Mouse (Mus musculus): ENCODE results near the gene Nup107.
"Not testable (repeated sequence)": the region's sequence is repeated elsewhere in the genome, so short reads cannot be mapped to it uniquely, and the experiment has no call there.

Nup107 gene

DNA sequence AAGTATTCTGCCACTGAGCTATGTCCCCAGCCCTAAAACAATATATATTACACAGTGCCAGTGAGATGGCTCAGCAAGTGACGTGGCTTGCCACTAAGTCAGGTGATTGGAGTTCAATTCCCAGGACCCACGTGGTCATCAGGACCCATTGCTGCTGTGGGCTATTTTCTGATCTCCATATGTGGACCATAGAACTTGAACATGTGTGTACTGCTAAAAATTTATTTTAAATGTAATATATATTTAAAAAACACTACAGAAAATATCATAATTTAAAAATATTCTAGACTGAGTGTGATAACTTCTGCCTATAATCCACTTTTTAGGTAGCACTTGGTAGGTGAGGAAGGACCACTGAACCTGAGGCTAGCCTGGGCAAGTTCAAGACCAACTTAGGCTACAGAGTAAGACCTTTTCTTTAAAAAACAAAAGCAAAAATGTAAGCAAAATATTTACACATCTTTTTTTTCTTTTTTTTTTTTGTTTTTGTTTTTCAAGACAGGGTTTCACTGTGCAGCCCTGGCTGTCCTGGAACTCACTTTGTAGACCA lies 30.1 kb downstream of the Nup107 start:
- DNase-seq, result no peak

DNA sequence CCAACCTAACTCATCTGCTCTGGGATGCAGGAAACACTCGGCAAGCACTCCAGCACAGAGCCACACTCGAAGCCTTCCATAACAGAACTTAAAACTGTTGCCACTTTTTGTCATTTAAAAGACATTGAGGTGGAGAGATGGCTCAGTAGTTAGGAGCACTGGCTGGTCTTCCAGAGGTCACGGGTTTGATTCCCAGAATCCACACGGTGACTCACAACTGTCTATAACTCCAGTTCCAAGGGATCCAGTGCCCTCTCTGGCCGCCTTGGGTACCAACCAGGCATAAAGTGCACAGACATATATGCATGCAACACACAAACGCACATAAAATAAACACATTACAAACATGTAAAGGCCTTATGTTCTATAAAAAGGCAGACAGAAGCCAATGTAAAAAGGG lies 31.0 kb downstream of the Nup107 start:
- no peak for DNase-seq

- DNase-seq, result no peak
These were observed 31.6 kb downstream of the Nup107 start for GRCm38 (mm10) chr10:117760831-117761335.

DNA sequence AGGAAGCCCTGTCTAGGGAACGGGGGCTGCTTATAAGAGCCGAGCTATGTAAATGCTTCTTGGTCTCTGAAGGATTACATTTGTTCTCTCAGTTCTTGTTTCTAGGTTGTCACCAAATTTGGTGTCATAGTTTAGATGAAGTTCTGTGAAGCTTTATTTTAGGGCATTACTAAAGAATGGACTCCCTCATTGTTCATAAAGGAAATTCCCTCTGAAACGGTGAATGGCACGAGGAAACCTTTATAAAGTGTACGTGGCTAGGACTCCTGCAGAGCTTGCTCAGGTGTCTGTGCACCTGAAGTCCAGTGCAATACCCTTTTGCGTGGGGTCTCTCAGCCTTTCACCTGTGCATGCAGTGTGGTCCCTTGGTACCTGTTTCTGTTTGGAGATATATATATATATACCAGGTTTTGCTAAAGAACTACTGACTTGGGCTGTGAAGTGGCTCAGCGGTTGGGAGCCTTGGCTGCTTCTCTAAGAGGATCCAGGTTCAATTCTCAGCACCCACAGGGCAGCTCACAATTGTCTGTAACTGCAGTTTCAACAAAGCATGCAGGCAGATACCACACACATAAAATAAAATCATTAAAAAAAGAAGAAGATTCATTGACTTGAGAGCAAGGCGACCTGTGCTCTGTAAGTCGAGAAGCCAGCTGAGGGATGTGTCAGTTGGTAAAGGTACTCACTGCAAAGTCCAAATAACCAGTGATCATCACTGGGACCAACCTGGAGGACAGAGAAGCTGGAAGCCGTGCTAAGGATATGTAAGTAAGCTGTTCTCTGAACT lies 32.5 kb downstream of the Nup107 start:
- DNase-seq, result no peak

DNA sequence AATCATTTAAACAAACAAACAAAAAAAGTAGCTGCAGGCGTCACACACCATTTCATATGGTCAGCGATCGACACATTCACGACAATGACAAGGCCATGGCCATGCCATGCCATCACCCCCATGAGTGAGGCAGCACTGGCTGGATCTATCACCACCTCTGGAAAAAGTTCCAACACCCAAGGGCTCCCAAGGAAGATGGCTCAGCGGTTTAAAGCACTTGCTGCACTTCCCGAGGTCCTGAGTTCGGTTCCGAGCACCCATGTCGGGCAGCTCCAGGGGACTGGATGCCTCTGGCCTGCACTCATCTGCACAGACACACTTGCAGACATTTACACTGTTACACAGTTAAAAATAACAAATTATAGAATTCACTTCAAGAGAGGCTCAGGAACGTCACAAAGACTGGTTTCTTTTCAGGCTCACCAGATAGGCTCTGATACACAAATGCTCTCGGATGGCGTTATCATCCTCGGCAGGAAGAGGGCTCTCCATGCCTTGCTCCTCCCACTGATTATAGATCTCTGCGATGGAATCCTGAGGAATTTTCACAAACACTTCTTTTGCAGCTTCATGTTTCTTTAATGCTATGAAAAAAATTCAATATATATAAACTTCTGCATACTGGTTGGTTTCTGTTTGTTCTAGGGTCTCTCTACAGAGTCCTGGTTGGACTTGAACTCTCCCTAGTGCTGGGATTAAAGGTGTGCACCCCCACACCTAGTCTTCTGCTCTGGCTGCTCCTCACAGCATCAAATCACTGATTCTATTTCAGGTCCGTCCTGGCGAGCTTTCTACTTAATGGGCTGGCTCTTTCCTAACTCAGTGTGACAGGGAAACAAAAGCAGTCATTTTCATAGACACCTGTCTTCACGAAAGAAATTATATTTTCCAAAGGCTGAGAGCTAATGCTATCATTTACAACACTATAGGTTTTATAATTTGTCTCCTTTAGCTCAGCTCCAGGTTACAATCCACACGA lies 33.5 kb downstream of the Nup107 start:
- no peak for DNase-seq

DNA sequence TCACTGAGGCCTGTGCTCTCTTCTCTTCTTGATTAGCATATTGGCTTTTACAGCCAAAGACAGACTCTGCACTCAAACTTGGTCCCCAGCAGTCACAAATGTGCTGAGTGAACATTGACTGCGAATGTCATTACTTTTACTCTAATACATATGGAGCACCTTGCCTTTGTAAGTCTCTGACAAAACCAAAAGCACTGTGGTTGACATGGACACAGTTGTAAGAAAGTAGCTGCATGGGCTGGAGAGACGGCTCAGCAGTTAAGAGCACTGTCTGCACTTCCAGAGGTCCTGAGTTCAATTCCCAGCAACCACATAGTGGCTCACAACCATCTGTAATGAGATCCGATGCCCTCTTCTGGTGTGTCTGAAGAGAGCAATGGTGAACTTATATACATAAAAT lies 34.2 kb downstream of the Nup107 start:
- DNase-seq, result not testable (repeated sequence)

DNA sequence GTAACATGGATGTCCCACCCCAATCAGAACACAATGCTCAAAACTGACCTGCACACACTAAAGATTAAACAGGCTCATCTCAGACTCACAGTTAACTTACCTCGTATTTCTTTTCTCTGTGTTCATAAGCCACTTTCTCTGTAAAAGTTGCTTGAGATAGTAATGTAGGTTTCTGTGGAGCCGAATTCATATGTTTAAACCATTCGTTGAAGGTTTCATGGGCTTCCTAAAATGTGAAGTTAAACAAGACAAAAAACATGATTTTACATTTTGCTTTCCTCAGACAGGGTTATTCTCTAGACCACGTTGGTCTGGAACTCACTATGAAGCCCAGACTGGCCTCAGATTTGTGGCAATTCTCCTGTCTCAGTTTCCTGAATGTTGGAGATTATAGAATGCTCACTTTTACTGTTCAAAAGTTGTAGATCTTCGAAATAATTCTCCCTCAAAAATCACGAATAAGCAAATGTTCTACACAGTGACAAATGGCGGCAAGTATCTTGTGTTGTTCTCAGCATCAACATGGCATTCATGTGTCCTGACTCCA lies 34.6 kb downstream of the Nup107 start:
- no peak for DNase-seq

DNA sequence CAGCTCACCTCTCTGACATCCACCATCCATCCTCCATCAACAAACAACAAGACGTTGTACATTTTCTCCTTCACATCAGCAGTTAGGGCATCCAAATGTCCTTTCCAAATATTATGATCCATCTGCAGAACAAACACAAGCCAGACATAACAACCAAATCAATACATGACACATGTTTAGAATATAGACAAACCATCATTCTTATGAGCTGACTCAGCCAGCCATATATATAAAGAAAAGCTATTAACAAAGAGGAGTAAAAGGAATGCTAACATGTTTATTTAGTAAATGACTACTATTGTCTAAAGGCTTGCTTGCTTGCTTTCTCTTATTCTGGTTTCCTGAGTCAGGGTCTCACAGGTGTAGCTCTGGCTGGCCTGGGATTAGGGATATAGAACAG lies 35.2 kb downstream of the Nup107 start:
- no peak for DNase-seq

DNA sequence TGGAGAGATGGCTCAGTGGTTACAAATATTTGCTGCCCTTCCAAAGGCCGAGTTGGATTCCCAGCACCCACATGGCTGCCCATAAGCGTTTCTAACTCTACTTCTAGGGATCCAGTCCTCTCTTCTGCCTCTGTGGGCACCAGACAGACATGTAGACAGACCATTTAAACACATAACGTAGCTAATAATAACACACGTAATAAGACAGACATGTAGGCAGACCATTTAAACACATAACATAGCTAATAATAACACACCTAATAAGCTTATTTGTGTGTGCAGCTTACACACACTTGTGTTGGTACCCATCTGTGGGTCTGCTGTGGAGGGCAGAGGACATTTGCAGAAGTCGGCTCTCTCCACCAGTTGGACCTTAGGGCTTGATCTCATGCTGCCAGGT lies 35.7 kb downstream of the Nup107 start:
- no peak for DNase-seq

DNA sequence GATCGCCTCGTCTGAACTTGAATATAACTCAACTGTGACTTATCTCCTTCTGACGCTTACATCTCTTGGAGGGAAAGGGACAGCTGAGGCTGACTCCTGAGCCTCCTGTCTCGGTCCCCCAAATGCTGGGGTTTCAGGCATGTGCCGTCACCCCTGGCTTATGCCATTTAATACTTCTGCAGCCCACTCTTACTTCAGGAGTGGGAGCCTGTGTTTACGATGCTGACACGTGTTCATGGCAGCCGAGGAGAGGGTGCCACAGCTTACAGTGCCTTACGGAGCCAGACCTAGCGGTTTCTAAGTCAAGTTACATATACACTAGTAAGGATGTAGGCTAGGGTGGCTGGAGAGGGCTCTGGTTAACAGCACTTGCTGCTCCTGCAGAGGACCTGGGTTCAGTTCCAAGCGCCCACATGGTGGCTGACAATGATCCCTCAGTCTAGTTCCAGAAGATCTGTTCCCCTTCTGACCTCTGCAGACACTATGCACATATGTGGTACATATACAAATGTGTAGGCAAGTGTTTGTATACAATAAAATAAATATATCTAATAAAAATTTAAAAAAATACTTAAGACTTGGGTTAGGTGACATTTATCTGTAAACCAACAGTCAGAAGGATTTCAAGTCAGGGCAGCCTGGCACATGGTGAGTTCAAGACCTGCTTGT lies 36.6 kb downstream of the Nup107 start:
- no peak for DNase-seq

DNA sequence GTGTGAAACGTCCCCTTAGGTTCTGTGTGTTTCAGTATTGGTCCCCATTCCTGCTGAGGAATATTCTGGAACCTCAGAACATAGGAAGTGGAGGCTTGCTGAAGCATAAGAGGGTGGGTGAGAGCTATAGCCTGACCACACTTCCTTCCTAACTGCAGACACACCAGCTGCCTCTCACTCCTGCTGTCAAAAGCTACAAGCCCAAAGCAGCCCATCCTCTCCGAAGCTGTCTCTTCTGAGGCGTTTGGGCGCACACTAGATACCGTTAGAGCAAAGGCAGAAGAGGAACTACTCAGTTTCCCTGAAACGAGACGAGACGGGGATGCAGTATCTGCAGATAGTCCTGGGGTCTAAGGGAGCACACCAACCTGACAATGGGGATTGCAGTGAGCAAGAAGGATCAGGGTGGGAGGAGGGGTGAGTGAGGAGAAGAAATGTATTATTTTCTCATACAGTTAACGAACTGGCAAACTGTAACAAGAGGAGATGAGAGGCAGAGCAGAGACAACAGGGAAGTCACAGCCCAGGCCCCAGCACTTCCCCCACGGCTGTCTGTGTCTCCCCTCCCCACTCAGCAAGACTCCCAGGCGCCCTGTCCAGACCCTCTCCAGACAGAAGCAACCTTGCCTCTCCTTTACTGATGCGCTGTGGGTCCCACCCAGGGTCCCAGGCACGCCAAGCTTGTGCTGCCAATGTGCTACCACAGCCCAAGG lies 37.3 kb downstream of the Nup107 start:
- no peak for DNase-seq

GRCm38 (mm10) chr10:117754609-117754940 lies 37.9 kb downstream of the Nup107 start:
- no peak for DNase-seq

DNA sequence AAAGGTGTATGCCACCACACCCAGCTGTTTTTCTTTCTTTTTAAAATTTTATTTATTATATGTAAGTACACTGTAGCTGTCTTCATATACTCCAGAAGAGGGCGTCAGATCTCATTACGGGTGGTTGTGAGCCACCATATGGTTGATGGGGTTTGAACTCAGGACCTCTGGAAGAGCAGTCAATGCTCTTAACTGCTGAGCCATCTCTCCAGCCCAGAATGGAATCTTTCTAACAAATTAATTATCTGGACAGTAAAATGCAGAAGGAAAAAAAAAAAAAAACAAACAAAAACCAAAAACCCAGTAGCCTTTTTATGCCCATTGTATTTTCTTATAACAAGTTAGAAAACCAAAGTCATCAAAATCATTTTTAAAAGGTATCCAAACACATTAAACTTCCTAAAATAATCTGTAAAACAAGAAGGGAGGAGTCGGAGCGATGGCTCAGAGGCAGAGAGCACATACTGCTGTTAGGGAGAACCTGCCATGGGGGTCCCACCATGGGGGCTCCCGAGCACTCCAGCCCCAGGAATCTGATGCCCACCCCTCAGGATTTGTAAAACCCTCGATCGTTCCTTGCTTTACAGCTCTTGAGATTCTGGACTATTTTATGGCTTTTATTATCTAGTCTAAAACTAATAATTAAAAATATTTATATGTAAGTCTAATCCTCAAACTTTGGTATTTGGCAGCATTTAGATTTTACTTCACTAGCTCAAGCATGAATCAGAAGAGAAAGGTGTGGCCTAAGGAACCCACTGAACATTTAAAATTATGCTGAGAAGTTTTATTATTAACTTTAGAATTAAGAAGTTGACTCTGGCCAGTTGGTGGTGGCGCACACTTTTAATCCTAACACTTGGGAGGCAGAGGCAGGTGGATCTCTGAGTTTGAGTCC lies 38.5 kb downstream of the Nup107 start:
- no peak for DNase-seq

- no peak for DNase-seq
These were observed 39.5 kb downstream of the Nup107 start for GRCm38 (mm10) chr10:117752851-117753647.

DNA sequence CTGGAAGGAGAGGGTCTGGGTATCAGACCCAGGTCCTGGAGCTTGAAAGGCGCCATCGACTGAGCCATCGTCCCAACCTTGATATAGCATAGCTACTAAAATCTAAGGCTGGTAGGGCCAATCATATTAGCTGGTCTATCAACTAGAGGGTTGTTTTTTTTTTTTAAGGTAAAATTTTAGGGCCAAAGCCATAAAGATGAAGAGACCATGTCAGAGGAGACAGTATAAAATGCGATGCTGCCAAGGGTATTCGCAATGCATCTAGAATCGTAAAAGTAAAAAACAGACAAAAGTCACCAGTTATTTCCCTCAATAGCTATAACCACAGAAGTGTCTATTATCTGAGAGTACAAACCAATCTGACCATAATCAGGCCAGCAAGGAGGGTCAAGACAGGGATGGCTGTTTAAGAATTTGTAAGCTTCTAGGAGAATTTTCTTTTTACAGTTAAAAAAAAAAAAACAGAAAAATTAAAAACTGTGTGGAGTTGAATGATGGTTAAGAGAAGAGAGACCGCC lies 40.1 kb downstream of the Nup107 start:
- no peak for DNase-seq

DNA sequence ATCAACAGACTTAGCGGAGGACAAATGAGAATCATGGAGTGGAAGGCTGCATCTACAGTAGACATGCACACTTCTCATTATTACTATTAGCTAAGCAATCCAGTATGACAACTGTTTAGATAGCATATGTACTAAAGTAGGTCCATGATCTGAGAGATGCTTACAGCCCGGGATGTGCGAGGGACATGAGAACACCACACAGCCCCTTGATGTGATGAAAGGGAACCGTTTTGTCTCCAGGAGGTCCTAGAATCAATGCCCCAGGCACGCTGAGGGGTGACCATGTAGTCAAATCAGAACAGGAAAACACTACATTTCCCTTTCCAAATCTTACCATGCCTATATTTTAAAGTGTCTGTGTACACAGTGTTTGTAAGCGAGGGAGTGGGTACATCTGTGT lies 40.8 kb downstream of the Nup107 start:
- DNase-seq, result no peak

DNA sequence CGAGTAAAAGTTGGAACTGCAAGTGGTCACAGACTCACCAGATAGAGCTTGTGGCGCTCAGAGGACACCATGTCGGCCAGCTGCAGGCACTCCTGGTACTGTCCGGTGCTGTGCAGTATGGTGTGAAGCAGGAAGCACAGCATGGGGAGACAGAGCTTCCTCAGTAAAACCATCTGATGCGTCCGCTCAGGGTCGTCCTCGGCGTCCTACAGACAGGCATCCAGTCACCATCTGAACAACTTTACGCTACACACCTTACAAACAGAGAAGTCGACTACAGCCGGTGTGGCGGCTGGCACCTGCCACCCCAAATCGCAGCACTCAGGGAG lies 41.3 kb downstream of the Nup107 start:
- no peak for DNase-seq

GRCm38 (mm10) chr10:117750529-117751281 lies 41.8 kb downstream of the Nup107 start:
- DNase-seq, result no peak

DNA sequence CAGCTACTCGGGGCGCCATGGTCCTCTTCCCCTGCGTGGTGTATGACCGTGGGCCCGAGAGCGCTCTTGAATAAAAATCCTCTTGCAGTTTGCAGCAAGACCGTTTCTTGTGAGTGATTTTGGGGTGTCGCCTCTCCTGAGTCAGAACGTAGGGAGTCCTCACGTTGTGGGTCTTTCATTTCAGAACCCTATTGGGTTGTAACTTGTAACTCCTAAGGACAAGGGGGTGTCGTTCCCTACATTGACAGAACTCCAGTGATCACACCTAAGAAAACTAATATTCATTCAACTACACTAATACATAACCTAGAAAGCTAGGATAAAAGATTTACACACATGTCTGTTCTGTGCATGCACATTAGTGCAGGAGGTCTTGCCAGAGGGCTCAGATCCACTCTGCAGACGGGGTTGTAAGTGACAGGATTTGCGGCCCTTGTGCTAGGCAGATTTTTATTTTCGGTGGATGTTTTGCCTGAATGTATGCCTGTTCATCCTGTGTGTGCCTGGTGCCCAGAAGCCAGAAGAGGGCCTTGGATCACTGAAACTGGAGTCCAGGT lies 42.6 kb downstream of the Nup107 start:
- no peak for DNase-seq

Measured in right cerebral cortex, postnatal 14 days (tissue).